Mouse (Mus musculus): ENCODE measurements around the gene Ptafr. TPM values are rescaled to one million over a fixed set of nuclear protein-coding genes. Genes with fewer than 3 reads are reported as not detected.

The Ptafr gene
- 0.28 and 0.32 TPM in 2 replicates for polyA plus RNA-seq (2016; fragmentation: Nextera tagmentation; extraction: Ambion mirVana)

DNA sequence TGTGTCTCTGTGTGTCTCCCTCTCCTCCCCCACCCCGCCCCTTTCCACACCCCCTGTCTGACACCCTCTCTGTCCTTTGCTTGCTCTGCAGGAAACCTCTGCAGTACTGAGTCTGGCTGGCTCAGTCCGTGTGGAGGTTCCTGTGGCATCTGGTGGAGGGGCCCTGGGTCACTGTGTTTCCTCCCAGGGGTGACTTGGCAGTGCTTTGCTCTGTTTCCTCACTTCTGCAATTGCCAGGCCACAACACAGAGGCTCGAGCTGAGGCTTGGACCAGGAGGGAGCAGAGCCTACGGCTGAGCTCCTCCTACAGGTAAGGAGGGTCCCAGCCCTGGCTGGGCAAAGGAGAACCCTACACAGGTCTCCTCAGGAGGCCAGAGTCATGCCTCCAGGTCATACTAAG, at the start of gene Ptafr:
TSS of gene Ptafr (plus strand) at position 103 of the 400 bp plus-strand sequence.
- H3K36me3 ChIP-seq (replicated peaks) = no peaks in the 10 kb centered on the region
- peaks cover 8% of the 10 kb centered on the region; the same call in 1 of the 2 replicates for H3K4me1 ChIP-seq
- no peak within 1 kb of the TSS for H3K4me3 ChIP-seq
- H3K27me3 ChIP-seq (ENCODE audit: poor library complexity, severe bottlenecking) = no peaks in the 10 kb centered on the region
- no peaks in the 10 kb centered on the region; the same call in 1 of the 2 replicates for H3K9me3 ChIP-seq
- WGBS = 46% methylated on average over 4 of the region's 4 CpGs
- no peak within 1 kb of the TSS for H3K27ac ChIP-seq
- DNase-seq (ENCODE audit: extremely low spot score, low spot score) = no peak

DNA sequence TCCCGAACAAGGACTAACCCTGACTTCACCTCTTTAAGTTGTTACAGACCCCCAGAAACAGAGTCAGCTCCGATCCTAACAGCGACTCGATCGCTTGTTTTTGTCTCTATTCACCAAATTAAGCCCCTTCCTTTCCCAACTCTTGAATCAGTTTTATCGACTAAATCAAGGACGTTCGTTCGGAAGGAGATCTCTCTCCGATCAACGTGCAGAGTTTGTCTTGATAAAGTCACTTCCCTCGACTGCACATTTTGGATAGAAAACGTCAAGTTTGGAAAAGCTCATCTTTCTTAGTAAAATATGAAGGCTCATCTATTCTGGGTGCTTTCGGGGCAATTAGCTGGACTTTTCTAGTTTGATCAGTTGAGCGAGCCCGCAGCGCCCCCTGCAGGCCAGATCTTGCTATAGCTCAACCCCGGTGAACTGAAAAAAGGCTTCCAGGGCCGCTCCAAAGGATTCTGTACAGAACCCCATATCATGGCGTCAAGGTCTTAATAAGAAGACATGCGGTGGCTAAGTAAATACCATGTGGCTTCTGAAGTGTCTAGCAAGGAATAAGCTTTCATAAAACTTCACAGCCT, 49.2 kb upstream of the Ptafr start:
- DNase-seq (ENCODE audit: extremely low spot score, low spot score) = peak; percentile 88
- Histone ChIP-seq H3K27ac (peak overlapping the region; percentile 69; the same call in 1 of the 2 replicates), H3K4me1 (peaks cover 32% of the 10 kb centered on the region), H3K36me3 (replicated peaks) (no peaks in the 10 kb centered on the region), H3K9me3 (no peaks in the 10 kb centered on the region), H3K27me3 (ENCODE audit: poor library complexity, severe bottlenecking) (peaks cover 8% of the 10 kb centered on the region; the same call in 1 of the 2 replicates), H3K4me3 (peak overlapping the region; percentile 55)
- WGBS = 2% methylated on average over 21 of the region's 21 CpGs

DNA sequence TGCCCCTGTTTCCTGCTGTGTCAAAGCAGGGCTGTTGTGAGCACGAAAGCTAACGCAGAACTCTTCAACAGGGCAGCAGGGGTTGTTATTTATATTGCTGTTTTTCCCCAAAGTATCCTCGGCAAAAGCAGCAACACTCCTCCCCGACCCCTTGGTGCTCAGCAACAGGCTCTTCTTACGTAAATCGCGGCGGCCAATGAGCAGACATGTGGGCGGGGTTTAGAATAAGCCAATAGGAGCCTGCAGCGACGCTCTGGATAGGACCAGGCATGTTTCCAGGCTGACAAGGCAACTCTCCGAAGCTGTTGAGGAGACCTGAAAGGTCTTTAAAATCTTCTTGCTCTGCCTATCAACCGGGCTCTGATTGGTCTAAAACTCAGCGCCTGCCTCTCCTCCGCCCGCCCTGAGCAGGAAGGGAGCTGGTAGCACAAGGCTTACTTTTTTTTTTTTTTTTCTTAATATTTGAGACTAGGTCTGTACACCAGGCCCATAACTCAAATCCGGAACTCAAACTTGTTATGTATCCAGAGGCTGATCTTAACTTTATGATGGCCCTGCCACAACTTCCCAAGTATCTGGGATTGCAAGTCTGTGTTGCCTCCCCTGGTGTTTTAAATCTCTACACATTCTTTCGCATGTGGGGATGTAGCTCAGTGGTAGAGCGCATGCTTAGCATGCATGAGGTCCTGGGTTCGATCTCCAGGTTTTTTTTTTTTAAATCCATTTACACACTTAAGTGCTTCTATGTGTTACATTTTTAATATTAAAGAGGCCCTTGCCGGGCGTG, 48.3 kb upstream of the Ptafr start:
- Histone ChIP-seq H3K9me3 (no peaks in the 10 kb centered on the region), H3K4me1 (peaks cover 25% of the 10 kb centered on the region), H3K4me3 (peak overlapping the region; percentile 55), H3K27me3 (ENCODE audit: poor library complexity, severe bottlenecking) (peaks cover 8% of the 10 kb centered on the region; the same call in 1 of the 2 replicates), H3K36me3 (replicated peaks) (no peaks in the 10 kb centered on the region), H3K27ac (peak overlapping the region; percentile 69)
- WGBS = 22% methylated on average over 22 of the region's 22 CpGs
- DNase-seq (ENCODE audit: extremely low spot score, low spot score) = peak; percentile 89

DNA sequence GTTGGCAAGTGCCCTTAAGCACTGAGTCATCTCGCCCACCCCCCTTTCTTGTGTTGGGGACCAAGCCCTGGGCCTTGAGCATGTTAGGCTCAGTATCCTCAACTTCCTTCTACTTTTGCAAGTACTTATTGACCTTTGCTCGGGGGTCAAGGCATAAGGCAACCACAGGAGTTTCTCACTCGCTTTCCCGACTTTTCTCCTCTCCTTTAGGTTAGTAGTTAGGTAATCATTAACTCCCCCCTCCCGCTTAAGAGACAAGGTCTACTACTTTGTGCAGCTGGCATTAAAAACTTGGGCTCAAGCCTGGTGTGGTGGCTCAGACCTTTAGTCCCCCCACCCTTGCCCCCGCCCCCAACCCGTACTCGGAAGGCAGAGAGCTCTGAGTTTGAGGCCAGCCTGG, 45.8 kb upstream of the Ptafr start:
- H3K27ac ChIP-seq = no peak overlapping the region
- H3K9me3 ChIP-seq = no peaks in the 10 kb centered on the region
- peaks cover 23% of the 10 kb centered on the region for H3K4me1 ChIP-seq
- H3K27me3 ChIP-seq (ENCODE audit: poor library complexity, severe bottlenecking) = peaks cover 8% of the 10 kb centered on the region; the same call in 1 of the 2 replicates
- H3K4me3 ChIP-seq = no peak overlapping the region
- 87% methylated on average over 8 of the region's 8 CpGs for WGBS
- DNase-seq (ENCODE audit: extremely low spot score, low spot score) = no peak
- H3K36me3 ChIP-seq (replicated peaks) = no peaks in the 10 kb centered on the region

DNA sequence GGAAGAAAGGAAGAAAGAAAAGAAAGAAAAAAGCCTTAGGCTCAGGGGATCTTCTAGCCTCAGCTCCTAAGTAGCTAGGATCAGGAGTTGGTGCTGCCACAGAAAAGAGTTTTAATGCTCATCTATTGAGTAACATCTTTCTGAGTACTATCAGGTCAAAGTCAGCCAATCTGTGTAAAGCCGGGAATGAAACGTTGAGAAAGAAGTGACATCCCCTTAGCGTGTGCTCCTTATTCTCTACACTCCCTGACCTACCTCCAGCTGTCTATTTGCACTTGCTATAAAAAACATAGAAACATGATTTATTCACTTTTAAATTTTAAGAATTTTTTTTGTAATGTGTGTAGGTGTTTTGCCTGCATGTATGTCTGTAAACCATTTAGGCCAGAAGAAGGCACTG, 44.7 kb upstream of the Ptafr start:
- 89% methylated on average over 3 of the region's 3 CpGs for WGBS
- DNase-seq (ENCODE audit: extremely low spot score, low spot score) = no peak
- Histone ChIP-seq H3K27me3 (ENCODE audit: poor library complexity, severe bottlenecking) (no peaks in the 10 kb centered on the region), H3K27ac (no peak overlapping the region), H3K36me3 (replicated peaks) (no peaks in the 10 kb centered on the region), H3K9me3 (no peaks in the 10 kb centered on the region), H3K4me1 (peaks cover 19% of the 10 kb centered on the region), H3K4me3 (no peak overlapping the region)

DNA sequence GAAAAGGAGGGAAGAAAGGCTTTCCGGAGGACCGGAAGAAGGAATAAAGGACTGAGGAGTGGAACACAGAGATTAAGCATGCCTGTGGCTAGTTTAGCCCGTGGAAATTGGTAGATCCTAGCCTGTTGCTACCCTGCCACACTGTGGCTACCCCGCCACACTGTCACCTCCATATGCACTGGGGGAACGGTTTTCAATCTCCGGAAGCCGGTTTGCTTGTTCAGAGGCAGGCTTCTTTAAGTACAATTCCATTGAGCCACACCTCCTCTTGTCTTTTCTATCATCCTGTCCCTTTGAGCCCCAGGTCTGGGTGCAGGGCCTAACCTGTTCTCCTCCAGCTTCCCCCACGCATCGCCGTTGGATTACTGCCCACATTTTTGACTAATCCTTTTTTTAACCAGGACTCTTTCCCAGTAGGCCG, 39.5 kb upstream of the Ptafr start:
- Histone ChIP-seq H3K4me3 (no peak overlapping the region), H3K4me1 (peaks cover 12% of the 10 kb centered on the region), H3K27me3 (ENCODE audit: poor library complexity, severe bottlenecking) (no peaks in the 10 kb centered on the region), H3K36me3 (replicated peaks) (peaks cover 8% of the 10 kb centered on the region), H3K9me3 (no peaks in the 10 kb centered on the region), H3K27ac (peak overlapping the region; percentile 73)
- WGBS = 19% methylated on average over 11 of the region's 11 CpGs
- no peak for DNase-seq (ENCODE audit: extremely low spot score, low spot score)

DNA sequence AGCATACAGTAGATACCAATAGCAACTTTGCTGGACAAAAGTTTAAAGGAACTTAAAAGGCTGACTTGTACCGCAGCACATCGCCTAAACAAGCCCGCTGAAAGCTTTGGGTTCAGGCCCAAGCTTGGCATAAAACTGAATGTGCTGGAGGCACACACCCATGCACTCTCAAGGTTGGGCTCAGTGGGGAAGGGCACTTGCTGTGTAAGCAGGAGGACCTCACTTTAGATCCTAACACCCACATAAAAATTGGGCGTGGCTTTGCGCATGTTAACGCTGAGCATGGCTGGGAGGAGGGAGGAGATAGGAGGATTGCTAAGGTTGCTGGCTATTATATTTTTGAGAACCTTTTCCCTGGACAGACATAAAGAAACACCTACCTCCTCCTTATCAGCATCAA, 39.1 kb upstream of the Ptafr start:
- no peak for DNase-seq (ENCODE audit: extremely low spot score, low spot score)
- H3K27me3 ChIP-seq (ENCODE audit: poor library complexity, severe bottlenecking) = no peaks in the 10 kb centered on the region
- WGBS = 45% methylated on average over 6 of the region's 6 CpGs

DNA sequence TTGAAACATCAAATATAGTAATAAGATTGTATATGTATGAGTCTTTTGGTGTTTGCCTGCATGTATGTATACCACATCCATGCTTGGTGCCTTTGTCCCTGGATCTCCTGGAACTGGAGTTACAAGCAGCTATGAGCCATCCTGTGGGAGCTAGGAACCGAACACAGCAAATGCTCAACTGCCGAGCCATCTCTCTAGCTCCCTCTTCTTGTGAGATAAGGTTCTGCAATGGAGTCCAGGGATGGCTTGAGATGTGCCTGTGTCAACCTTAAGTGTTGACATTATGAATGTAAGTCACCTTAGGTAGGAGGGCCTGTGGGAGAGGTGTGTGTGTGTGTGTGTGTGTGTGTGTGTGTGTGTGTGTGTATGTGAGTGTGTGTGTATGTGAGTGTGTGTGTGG, 37.2 kb upstream of the Ptafr start:
- no peak overlapping the region for H3K4me3 ChIP-seq
- H3K4me1 ChIP-seq = peaks cover 15% of the 10 kb centered on the region
- no peak for DNase-seq (ENCODE audit: extremely low spot score, low spot score)
- no peak overlapping the region for H3K27ac ChIP-seq
- H3K27me3 ChIP-seq (ENCODE audit: poor library complexity, severe bottlenecking) = no peaks in the 10 kb centered on the region
- WGBS = 52% methylated on average over 2 of the region's 2 CpGs
- H3K9me3 ChIP-seq = no peaks in the 10 kb centered on the region
- peaks cover 31% of the 10 kb centered on the region for H3K36me3 ChIP-seq (replicated peaks)

More for the DNA sequence above, 39.1 kb upstream of the Ptafr start:
- peaks cover 12% of the 10 kb centered on the region for H3K4me1 ChIP-seq
- peak overlapping the region; percentile 73 for H3K27ac ChIP-seq
- H3K9me3 ChIP-seq = no peaks in the 10 kb centered on the region
- H3K36me3 ChIP-seq (replicated peaks) = peaks cover 12% of the 10 kb centered on the region
- H3K4me3 ChIP-seq = no peak overlapping the region

DNA sequence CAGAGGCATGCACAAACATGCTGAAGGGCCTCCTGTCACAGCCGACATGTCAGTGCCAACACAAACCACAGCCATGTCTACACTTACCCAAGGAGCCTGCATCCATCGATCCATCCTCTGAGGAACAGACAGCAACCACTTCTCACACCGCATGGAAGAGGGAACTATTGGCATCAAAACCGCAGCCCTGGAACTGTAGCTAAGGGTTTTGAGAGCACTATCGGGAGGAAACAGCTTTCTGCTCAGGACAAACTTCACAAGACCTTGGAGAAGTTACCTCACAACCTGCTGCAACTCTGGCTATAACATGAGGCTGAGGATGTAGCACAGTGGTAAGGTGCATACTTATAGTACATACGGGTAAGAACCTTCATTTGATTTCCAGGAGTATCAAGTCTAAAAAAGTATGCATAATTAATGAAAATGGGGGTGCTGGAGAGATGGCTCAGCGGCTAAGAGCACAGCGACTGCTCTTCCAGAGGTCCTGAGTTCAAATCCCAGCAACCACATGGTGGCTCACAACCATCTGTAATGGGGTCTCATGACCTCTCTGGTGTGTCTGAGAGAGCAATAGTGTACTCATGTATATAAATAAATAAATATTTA, 35.8 kb upstream of the Ptafr start:
- 93% methylated on average over 8 of the region's 8 CpGs for WGBS
- no peak for DNase-seq (ENCODE audit: extremely low spot score, low spot score)
- Histone ChIP-seq H3K4me1 (peaks cover 29% of the 10 kb centered on the region), H3K36me3 (replicated peaks) (peaks cover 33% of the 10 kb centered on the region), H3K9me3 (no peaks in the 10 kb centered on the region), H3K27me3 (ENCODE audit: poor library complexity, severe bottlenecking) (no peaks in the 10 kb centered on the region), H3K27ac (no peak overlapping the region), H3K4me3 (no peak overlapping the region)

DNA sequence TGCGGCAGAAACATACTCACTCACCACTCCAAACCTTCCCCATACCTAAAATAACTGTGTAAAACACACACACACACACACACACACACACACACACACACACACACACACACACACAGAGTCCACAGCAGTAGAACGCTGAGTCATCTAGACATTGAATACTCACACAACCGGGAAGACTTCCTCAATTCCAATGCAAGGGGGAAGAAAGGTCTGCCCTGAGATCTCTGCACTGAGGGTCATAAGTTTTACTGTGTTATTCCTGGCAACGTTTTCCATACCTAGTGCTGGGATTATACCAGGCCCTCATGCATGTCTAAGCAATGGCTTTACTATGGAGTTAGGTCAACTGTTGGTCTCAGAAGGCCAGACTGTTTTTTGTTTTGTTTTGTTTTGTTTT, 34.5 kb upstream of the Ptafr start:
- Histone ChIP-seq H3K36me3 (replicated peaks) (peaks cover 33% of the 10 kb centered on the region), H3K4me1 (peaks cover 30% of the 10 kb centered on the region), H3K27me3 (ENCODE audit: poor library complexity, severe bottlenecking) (no peaks in the 10 kb centered on the region), H3K9me3 (no peaks in the 10 kb centered on the region), H3K4me3 (no peak overlapping the region), H3K27ac (no peak overlapping the region)
- no peak for DNase-seq (ENCODE audit: extremely low spot score, low spot score)
- 92% methylated on average over 4 of the region's 4 CpGs for WGBS

DNA sequence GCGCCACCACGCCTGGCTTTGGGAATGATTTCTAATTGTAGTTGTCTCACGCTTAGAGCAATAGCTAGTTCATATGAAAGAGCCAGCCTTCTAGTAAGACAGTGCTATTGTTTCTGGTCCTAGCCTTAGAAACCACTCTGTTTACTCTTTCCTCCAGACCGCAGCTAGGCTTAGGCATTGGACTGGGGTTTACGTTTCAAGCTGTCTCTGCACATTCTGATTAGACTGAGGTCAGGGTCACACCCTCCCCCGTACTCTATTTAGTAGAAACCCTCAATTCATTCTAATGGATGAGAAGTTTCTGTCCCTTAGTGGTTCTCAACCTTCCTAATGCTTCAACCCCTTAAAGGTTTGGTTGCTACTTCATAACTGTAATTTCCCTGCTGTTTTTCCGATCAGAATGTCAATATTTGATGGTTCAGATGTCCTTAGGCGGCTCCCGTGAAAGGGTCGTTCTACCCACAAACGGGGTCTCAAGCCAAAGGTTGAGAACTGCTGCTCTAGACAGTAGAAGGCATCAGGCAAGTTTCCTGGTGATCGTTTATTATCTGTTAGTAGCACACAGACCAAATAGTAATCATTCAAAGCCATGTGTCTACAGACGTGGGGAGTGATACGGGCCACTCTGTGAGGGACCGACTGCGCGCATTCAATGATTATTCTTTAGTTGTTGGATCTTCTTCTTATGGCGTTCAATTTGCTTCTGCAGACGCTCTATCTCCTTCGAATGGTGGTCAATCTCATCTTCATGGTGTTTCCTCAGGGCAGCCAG, 33.6 kb upstream of the Ptafr start:
- Histone ChIP-seq H3K9me3 (no peaks in the 10 kb centered on the region), H3K27ac (no peak overlapping the region), H3K4me1 (peaks cover 32% of the 10 kb centered on the region), H3K27me3 (ENCODE audit: poor library complexity, severe bottlenecking) (no peaks in the 10 kb centered on the region), H3K36me3 (replicated peaks) (peaks cover 33% of the 10 kb centered on the region), H3K4me3 (no peak overlapping the region)
- DNase-seq (ENCODE audit: extremely low spot score, low spot score) = no peak
- WGBS = 95% methylated on average over 20 of the region's 20 CpGs

DNA sequence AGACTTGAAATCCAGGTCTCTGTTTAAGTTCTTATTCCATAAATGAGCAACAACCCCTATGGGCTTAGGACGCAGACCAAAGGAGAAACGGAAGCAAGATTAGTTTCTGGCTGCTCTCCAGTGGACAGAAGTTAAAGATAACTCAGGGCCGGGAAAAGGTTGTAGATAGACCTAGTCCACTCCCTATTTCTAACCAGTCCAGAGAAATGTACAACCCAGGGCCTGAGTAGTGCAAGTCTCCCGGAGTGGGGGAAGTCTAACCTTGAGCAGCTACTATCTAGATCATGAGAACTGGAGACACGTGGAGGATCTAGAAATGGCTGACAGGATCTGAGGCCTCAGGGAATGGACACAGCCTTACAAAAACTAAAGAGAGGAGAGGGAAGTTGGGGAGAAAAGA, 31.4 kb upstream of the Ptafr start:
- no peak for DNase-seq (ENCODE audit: extremely low spot score, low spot score)
- Histone ChIP-seq H3K27me3 (ENCODE audit: poor library complexity, severe bottlenecking) (no peaks in the 10 kb centered on the region), H3K9me3 (no peaks in the 10 kb centered on the region), H3K4me1 (peaks cover 48% of the 10 kb centered on the region), H3K4me3 (peak overlapping the region; percentile 100), H3K36me3 (replicated peaks) (peaks cover 40% of the 10 kb centered on the region), H3K27ac (peak overlapping the region; percentile 97)
- WGBS = 47% methylated on average over 5 of the region's 5 CpGs

All from forebrain, embryonic 10.5 days (tissue).